Mouse (Mus musculus) intestine, postnatal 0 days (tissue): ENCODE data around the gene Iqcc. TPM values are rescaled to one million over a fixed set of nuclear protein-coding genes. Genes with fewer than 3 reads are reported as not detected.

Experiments used
- ATAC-seq: fragments of 200-750 bp; cut with Nextera tagmentation; 2 replicates; pipeline ENCODE4 v1.8.0; 2017; ENCODE audit warnings: mild to moderate bottlenecking, moderate TSS enrichment, moderate library complexity
- H3K27ac ChIP-seq: fragments of 300-500 bp; sonication (generic); 2 replicates; pipeline ENCODE4 v1.5.1; 2014; ENCODE audit warnings: mild to moderate bottlenecking, low read depth, low read length, moderate library complexity
- H3K27me3 ChIP-seq: fragments of 300-500 bp; sonication (generic); replicated peaks from 2 replicates; pipeline ENCODE4 v1.6.1; 2014; ENCODE audit warnings: low read length, mixed read lengths; ENCODE audit not compliant: control insufficient read depth, insufficient read depth
- H3K36me3 ChIP-seq: fragments of 300-500 bp; sonication (generic); 2 replicates; pipeline ENCODE4 v1.6.1; 2014; ENCODE audit warnings: mild to moderate bottlenecking, moderate library complexity; ENCODE audit not compliant: control insufficient read depth, insufficient read depth
- H3K4me1 ChIP-seq: fragments of 300-500 bp; sonication (generic); replicated peaks from 2 replicates; pipeline ENCODE4 v1.6.1; 2014; ENCODE audit warnings: antibody characterized with exemption, low read length, mixed read lengths; ENCODE audit not compliant: control insufficient read depth, insufficient read depth
- H3K4me2 ChIP-seq: fragments of 300-500 bp; sonication (generic); replicated peaks from 2 replicates; pipeline ENCODE4 v1.6.1; 2014; ENCODE audit warnings: low read depth, mild to moderate bottlenecking, moderate library complexity
- H3K4me3 ChIP-seq: fragments of 300-500 bp; sonication (generic); 2 replicates; pipeline ENCODE4 v1.5.1; 2014; ENCODE audit warnings: low read depth, low read length
- H3K9ac ChIP-seq: fragments of 300-500 bp; sonication (generic); 2 replicates; pipeline ENCODE4 v1.6.1; 2014; ENCODE audit warnings: mild to moderate bottlenecking, low read depth, low read length
- H3K9me3 ChIP-seq: fragments of 300-500 bp; sonication (generic); 2 replicates; pipeline ENCODE4 v1.6.1; 2016; ENCODE audit warnings: mixed run types; ENCODE audit not compliant: control insufficient read depth
- CTCF ChIP-seq: sonication (generic); IDR thresholded peaks from 2 replicates; pipeline ENCODE4 v1.5.1; 2016; ENCODE audit warnings: low read depth, mild to moderate bottlenecking, control low read depth, antibody characterized with exemption, moderate library complexity
- WGBS: fragments of 180-500 bp; shearing (Covaris S2); extraction: QIAGEN DNeasy Blood & Tissue Kit; methylation state at CpG from one replicate; pipeline ENCODE4 v1.1.7; 2014; 5-methylcytosine and 5-hydroxymethylcytosine counted together
- polyA plus RNA-seq: library from polyadenylated mRNA; unstranded; fragments of >200 nt; fragmentation: Nextera tagmentation; extraction: Ambion mirVana; gene quantifications from 2 replicates; pipeline ENCODE4 v1.2.1, GENCODE M21; 2015

Gene Iqcc
- polyA plus RNA-seq, 1 experiment from 2014 or later: 15.9 TPM

- Histone ChIP-seq H3K4me2 (no peak overlapping the region), H3K9me3 (no peaks in the 10 kb centered on the region), H3K27ac (no peak overlapping the region), H3K27me3 (no peaks in the 10 kb centered on the region), H3K4me1 (no peaks in the 10 kb centered on the region), H3K36me3 (no peaks in the 10 kb centered on the region), H3K4me3 (no peak overlapping the region), H3K9ac (no peak overlapping the region)
- no peak for ATAC-seq
- 78% methylated on average over 7 of the region's 7 CpGs for WGBS
- TF ChIP-seq CTCF: no peak
These were observed 41.2 kb downstream of the Iqcc start for GRCm38 (mm10) chr4:129577688-129578087.

DNA sequence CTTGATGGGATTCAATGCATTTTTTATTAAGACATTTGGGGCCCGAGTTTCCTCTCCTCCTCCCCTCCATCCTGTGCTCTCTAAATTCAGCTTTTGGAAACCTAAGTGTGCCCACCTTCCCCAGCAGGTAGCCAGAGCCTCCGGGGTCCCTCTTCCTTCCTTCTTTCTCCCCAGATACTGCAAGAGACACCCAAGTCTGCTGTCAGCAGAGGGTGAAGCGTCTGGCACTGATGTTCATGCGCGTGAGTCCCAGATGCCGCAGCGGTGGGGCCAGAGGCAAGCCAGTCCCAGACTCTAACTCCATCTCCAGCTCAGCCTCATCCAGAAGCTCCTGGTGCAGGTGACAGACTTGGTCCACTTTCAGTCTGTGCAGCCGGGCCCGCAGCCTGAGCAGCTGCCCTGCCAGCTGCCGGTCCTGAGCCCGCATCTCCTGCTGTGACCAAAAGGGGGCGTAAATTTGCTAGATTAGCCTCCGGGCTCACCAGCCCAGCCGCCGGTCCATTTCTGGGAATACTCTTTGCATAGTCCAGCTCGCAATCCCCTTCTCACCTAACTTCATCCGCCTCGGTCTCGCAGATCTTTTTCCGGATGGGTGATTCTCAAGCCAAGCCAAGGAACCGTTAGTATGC lies 41.9 kb downstream of the Iqcc start:
- H3K4me3 ChIP-seq: no peak overlapping the region
- WGBS: 33% methylated on average over 21 of the region's 21 CpGs
- no peak overlapping the region for H3K27ac ChIP-seq
- no peak overlapping the region for H3K9ac ChIP-seq
- no peaks in the 10 kb centered on the region for H3K9me3 ChIP-seq
- no peak overlapping the region; the same call in 1 of the 2 replicates for H3K4me2 ChIP-seq
- no peaks in the 10 kb centered on the region for H3K27me3 ChIP-seq
- no peaks in the 10 kb centered on the region for H3K4me1 ChIP-seq
- TF ChIP-seq CTCF: peak; percentile 73
- H3K36me3 ChIP-seq: no peaks in the 10 kb centered on the region
- 0 out of 2 replicates have a peak, but pooled peaks have one; percentile 45 for ATAC-seq

GRCm38 (mm10) chr4:129575171-129575844 lies 43.6 kb downstream of the Iqcc start:
- no peaks in the 10 kb centered on the region for H3K36me3 ChIP-seq
- TF ChIP-seq CTCF: no peak
- H3K27me3 ChIP-seq: no peaks in the 10 kb centered on the region
- no peak overlapping the region for H3K9ac ChIP-seq
- H3K4me3 ChIP-seq: no peak overlapping the region
- 40% methylated on average over 7 of the region's 8 CpGs for WGBS
- H3K9me3 ChIP-seq: no peaks in the 10 kb centered on the region
- no peak overlapping the region for H3K4me2 ChIP-seq
- no peaks in the 10 kb centered on the region for H3K4me1 ChIP-seq
- 0 out of 2 replicates have a peak, but pooled peaks have one; percentile 22 for ATAC-seq
- no peak overlapping the region for H3K27ac ChIP-seq

DNA sequence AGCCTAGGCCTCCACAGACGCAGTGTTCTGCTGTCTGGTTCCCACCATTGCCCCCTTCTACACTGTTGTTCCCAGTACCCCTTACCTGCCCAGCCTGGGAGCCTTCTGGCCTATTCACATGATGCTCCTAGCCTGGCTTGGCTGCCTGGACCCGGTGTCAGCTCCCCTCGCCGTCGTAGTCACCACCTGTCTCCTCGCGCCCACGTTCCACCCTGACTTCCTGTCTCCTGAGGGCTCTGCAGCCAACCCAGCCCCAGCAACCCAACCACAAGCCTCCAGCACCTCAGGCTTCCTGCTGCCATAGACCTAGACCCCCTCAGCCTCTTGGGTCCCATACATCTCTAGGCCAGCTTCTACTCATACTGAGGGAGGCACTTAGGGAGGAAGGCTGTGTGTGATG lies 45.5 kb downstream of the Iqcc start, which contains the start of gene Lck:
Gene Lck (minus strand): TSS at position 212 of the 400 bp plus-strand sequence.
- no peak within 1 kb of the TSS for H3K4me2 ChIP-seq
- WGBS: 84% methylated on average over 8 of the region's 8 CpGs
- no peaks in the 10 kb centered on the region for H3K9me3 ChIP-seq
- H3K4me3 ChIP-seq: no peak within 1 kb of the TSS
- no peak for ATAC-seq
- no peaks in the 10 kb centered on the region for H3K27me3 ChIP-seq
- no peak within 1 kb of the TSS for H3K9ac ChIP-seq
- no peaks in the 10 kb centered on the region for H3K4me1 ChIP-seq
- no peak for TF ChIP-seq CTCF
- H3K36me3 ChIP-seq: no peaks in the 10 kb centered on the region
- H3K27ac ChIP-seq: no peak within 1 kb of the TSS

- Histone ChIP-seq H3K4me2 (no peak overlapping the region), H3K27me3 (no peaks in the 10 kb centered on the region), H3K9ac (no peak overlapping the region), H3K4me1 (no peaks in the 10 kb centered on the region), H3K9me3 (no peaks in the 10 kb centered on the region), H3K27ac (no peak overlapping the region), H3K36me3 (no peaks in the 10 kb centered on the region), H3K4me3 (no peak overlapping the region)
- TF ChIP-seq CTCF: no peak
- 97% methylated on average over 4 of the region's 4 CpGs for WGBS
- ATAC-seq: no peak
These were observed 45.9 kb downstream of the Iqcc start for GRCm38 (mm10) chr4:129573093-129573370.

GRCm38 (mm10) chr4:129572236-129573092 lies 46.4 kb downstream of the Iqcc start:
- no peak for ATAC-seq
- TF ChIP-seq CTCF: no peak
- no peaks in the 10 kb centered on the region for H3K36me3 ChIP-seq
- no peak overlapping the region for H3K4me3 ChIP-seq
- H3K4me1 ChIP-seq: no peaks in the 10 kb centered on the region
- H3K27me3 ChIP-seq: no peaks in the 10 kb centered on the region
- no peak overlapping the region for H3K4me2 ChIP-seq
- H3K9me3 ChIP-seq: no peaks in the 10 kb centered on the region
- WGBS: 77% methylated on average over 13 of the region's 13 CpGs
- H3K27ac ChIP-seq: no peak overlapping the region
- no peak overlapping the region for H3K9ac ChIP-seq
